Mouse (Mus musculus) erythroblast, embryonic 14.5 days (primary cell): Measurements from ENCODE around the gene Kbtbd8.

ENCODE experiments used
- GATA1 ChIP-seq: IDR thresholded peaks from 2 replicates; pipeline ENCODE4 v1.6.1; 2012; ENCODE audit warnings: low read length, inconsistent platforms, mixed read lengths
- TAL1 ChIP-seq: IDR thresholded peaks from 3 replicates; pipeline ENCODE4 v1.6.1; 2012; ENCODE audit warnings: low read length, inconsistent platforms, mixed read lengths

DNA sequence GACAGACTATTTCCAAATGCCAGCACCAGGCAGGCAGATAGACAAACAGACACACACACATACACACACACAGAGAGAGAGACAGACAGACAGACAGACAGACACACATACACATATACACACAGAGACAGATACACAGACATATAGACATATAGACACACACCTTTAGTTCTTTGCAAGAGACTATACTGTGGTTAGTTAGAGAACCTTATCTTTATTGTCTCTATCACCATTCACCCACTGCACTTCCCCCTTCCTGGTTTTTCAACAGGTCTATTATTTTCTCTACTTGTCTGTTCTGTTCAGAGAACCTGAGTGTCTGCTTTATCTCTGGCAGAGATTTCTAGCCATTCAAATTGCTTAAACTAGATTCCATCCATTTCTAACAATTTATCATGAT, 48.6 kb downstream of the Kbtbd8 start:
- TF ChIP-seq TAL1 (no peak), GATA1 (no peak)
